Mouse (Mus musculus) heart, embryonic 11.5 days (tissue): ENCODE results near the gene Pfn1. TPM values are rescaled to one million over a fixed set of nuclear protein-coding genes. Genes with fewer than 3 reads are reported as not detected.
A peak's percentile ranks its signal among the peaks of the same experiment; 100 is the strongest.

Experiments used
- ATAC-seq: fragments of 200-750 bp; cut with Nextera tagmentation; replicated peaks from 2 replicates; pipeline ENCODE4 v1.8.0; 2017; ENCODE audit warnings: moderate library complexity; ENCODE audit not compliant: insufficient number of reproducible peaks, low FRiP score, low TSS enrichment
- H3K27ac ChIP-seq: fragments of 300-500 bp; sonication (generic); 2 replicates; pipeline ENCODE4 v1.5.1; 2014; ENCODE audit warnings: mild to moderate bottlenecking, low read depth, low read length
- H3K27me3 ChIP-seq: fragments of 300-500 bp; sonication (generic); 2 replicates; pipeline ENCODE4 v1.6.1; 2014; ENCODE audit warnings: mild to moderate bottlenecking, low read length, mixed read lengths; ENCODE audit not compliant: control insufficient read depth, insufficient read depth
- H3K36me3 ChIP-seq: fragments of 300-500 bp; sonication (generic); 2 replicates; pipeline ENCODE4 v1.6.1; 2014; ENCODE audit warnings: mild to moderate bottlenecking, low read length, moderate library complexity, mixed read lengths; ENCODE audit not compliant: control insufficient read depth, insufficient read depth
- H3K4me1 ChIP-seq: fragments of 300-500 bp; sonication (generic); 2 replicates; pipeline ENCODE4 v1.6.1; 2014; ENCODE audit warnings: low read length; ENCODE audit not compliant: control insufficient read depth, insufficient read depth
- H3K4me2 ChIP-seq: fragments of 300-500 bp; sonication (generic); 2 replicates; pipeline ENCODE4 v1.6.1; 2014; ENCODE audit warnings: mild to moderate bottlenecking, moderate library complexity
- H3K4me3 ChIP-seq: fragments of 300-500 bp; sonication (generic); 2 replicates; pipeline ENCODE4 v1.5.1; 2014; ENCODE audit warnings: low read depth, low read length
- H3K9ac ChIP-seq: fragments of 300-500 bp; sonication (generic); 2 replicates; pipeline ENCODE4 v1.6.1; 2014; ENCODE audit warnings: mild to moderate bottlenecking, low read depth, low read length, moderate library complexity
- H3K9me3 ChIP-seq: fragments of 300-500 bp; sonication (generic); replicated peaks from 2 replicates; pipeline ENCODE4 v1.6.1; 2016; ENCODE audit warnings: low read length; ENCODE audit not compliant: control insufficient read depth
- WGBS: fragments of 180-500 bp; shearing (Covaris S2); extraction: QIAGEN DNeasy Blood & Tissue Kit; methylation state at CpG from one replicate; pipeline ENCODE4 v1.1.7; 2014; ENCODE audit not compliant: insufficient replicate concordance; 5-methylcytosine and 5-hydroxymethylcytosine counted together
- polyA plus RNA-seq: library from polyadenylated mRNA; unstranded; fragments of >200 nt; fragmentation: Nextera tagmentation; extraction: Ambion mirVana; gene quantifications from 2 replicates; pipeline ENCODE4 v1.2.1, GENCODE M21; 2014

Gene Pfn1
- polyA plus RNA-seq, 1 experiment from 2014 or later: 1,932 TPM

GRCm38 (mm10) chr11:70625473-70625872, 29.0 kb downstream of the Pfn1 start:
- Histone ChIP-seq H3K36me3 (no peaks in the 10 kb centered on the region), H3K27ac (no peak overlapping the region), H3K9ac (no peak overlapping the region), H3K4me2 (no peak overlapping the region), H3K27me3 (no peaks in the 10 kb centered on the region), H3K9me3 (no peaks in the 10 kb centered on the region), H3K4me1 (0 out of 2 replicates have a peak, but pooled peaks cover 2% of the 10 kb centered on the region), H3K4me3 (no peak overlapping the region)
- 41% methylated on average over 4 of the region's 4 CpGs for WGBS
- no peak for ATAC-seq

GRCm38 (mm10) chr11:70623053-70623742, 31.2 kb downstream of the Pfn1 start:
- H3K4me3 ChIP-seq: no peak overlapping the region
- 76% methylated on average over 10 of the region's 10 CpGs for WGBS

GRCm38 (mm10) chr11:70621972-70622814, 32.3 kb downstream of the Pfn1 start:
- Histone ChIP-seq H3K4me1 (0 out of 2 replicates have a peak, but pooled peaks cover 2% of the 10 kb centered on the region), H3K36me3 (no peaks in the 10 kb centered on the region), H3K4me3 (no peak overlapping the region), H3K27ac (no peak overlapping the region), H3K4me2 (no peak overlapping the region), H3K9ac (no peak overlapping the region), H3K9me3 (no peaks in the 10 kb centered on the region), H3K27me3 (no peaks in the 10 kb centered on the region; the same call in 1 of the 2 replicates)
- whole genome bisulfite sequencing: 33% methylated on average over 7 of the region's 7 CpGs
- ATAC-seq: no peak

More at GRCm38 (mm10) chr11:70623053-70623742, 31.2 kb downstream of the Pfn1 start:
- no peaks in the 10 kb centered on the region for H3K9me3 ChIP-seq
- H3K9ac ChIP-seq: no peak overlapping the region
- 0 out of 2 replicates have a peak, but pooled peaks cover 2% of the 10 kb centered on the region for H3K4me1 ChIP-seq
- ATAC-seq: no peak
- no peaks in the 10 kb centered on the region for H3K36me3 ChIP-seq
- no peak overlapping the region for H3K27ac ChIP-seq
- no peaks in the 10 kb centered on the region; the same call in 1 of the 2 replicates for H3K27me3 ChIP-seq
- no peak overlapping the region for H3K4me2 ChIP-seq

GRCm38 (mm10) chr11:70619101-70619500, 35.3 kb downstream of the Pfn1 start, which contains the start of gene Chrne:
Gene Chrne (minus strand): TSS chr11:70619216.
- no peak within 1 kb of the TSS for H3K9ac ChIP-seq
- peaks cover 13% of the 10 kb centered on the region for H3K4me1 ChIP-seq
- H3K9me3 ChIP-seq: no peaks in the 10 kb centered on the region
- WGBS: 25% methylated on average over 1 of the region's 1 CpGs
- H3K4me2 ChIP-seq: no peak within 1 kb of the TSS
- no peak within 1 kb of the TSS for H3K4me3 ChIP-seq
- no peaks in the 10 kb centered on the region for H3K36me3 ChIP-seq
- ATAC-seq: no peak
- H3K27me3 ChIP-seq: peaks cover 8% of the 10 kb centered on the region
- H3K27ac ChIP-seq: no peak within 1 kb of the TSS

- ATAC-seq: no peak
- H3K36me3 ChIP-seq: peaks cover 15% of the 10 kb centered on the region
- H3K9ac ChIP-seq: peak within 1 kb of the TSS; percentile 69
- H3K4me3 ChIP-seq: peak within 1 kb of the TSS; percentile 45
- peak within 1 kb of the TSS; percentile 95 for H3K4me2 ChIP-seq
- H3K27ac ChIP-seq: peak within 1 kb of the TSS; percentile 3; the same call in 1 of the 2 replicates
- WGBS: 10% methylated on average over 21 of the region's 21 CpGs
- peaks cover 11% of the 10 kb centered on the region for H3K4me1 ChIP-seq
- peaks cover 8% of the 10 kb centered on the region for H3K27me3 ChIP-seq
- no peaks in the 10 kb centered on the region for H3K9me3 ChIP-seq
These were observed 38.8 kb downstream of the Pfn1 start, which contains the start of gene 4930544D05Rik for GRCm38 (mm10) chr11:70615516-70616093. Gene 4930544D05Rik (plus strand): TSS chr11:70615848.

GRCm38 (mm10) chr11:70615074-70615473, 39.4 kb downstream of the Pfn1 start:
- Histone ChIP-seq H3K4me2 (peak overlapping the region; percentile 95), H3K9ac (peak overlapping the region; percentile 69), H3K27me3 (peaks cover 8% of the 10 kb centered on the region), H3K9me3 (no peaks in the 10 kb centered on the region), H3K36me3 (peaks cover 19% of the 10 kb centered on the region), H3K4me3 (peak overlapping the region; percentile 45), H3K27ac (peak overlapping the region; percentile 3; the same call in 1 of the 2 replicates), H3K4me1 (peaks cover 11% of the 10 kb centered on the region)
- WGBS: 3% methylated on average over 17 of the region's 17 CpGs
- peak; percentile 70; the same call in 1 of the 2 replicates for ATAC-seq

- H3K9ac ChIP-seq: no peak overlapping the region
- peaks cover 11% of the 10 kb centered on the region for H3K4me1 ChIP-seq
- H3K4me2 ChIP-seq: no peak overlapping the region
- no peak for ATAC-seq
- peaks cover 8% of the 10 kb centered on the region for H3K27me3 ChIP-seq
- no peak overlapping the region for H3K4me3 ChIP-seq
- 68% methylated on average over 7 of the region's 7 CpGs for WGBS
- H3K36me3 ChIP-seq: peaks cover 36% of the 10 kb centered on the region
- no peak overlapping the region for H3K27ac ChIP-seq
- H3K9me3 ChIP-seq: no peaks in the 10 kb centered on the region
These were observed 41.9 kb downstream of the Pfn1 start for GRCm38 (mm10) chr11:70612505-70612904.

GRCm38 (mm10) chr11:70610752-70611151, 43.7 kb downstream of the Pfn1 start:
- no peaks in the 10 kb centered on the region for H3K9me3 ChIP-seq
- no peak overlapping the region for H3K4me3 ChIP-seq
- peaks cover 11% of the 10 kb centered on the region for H3K4me1 ChIP-seq
- H3K27ac ChIP-seq: no peak overlapping the region
- 85% methylated on average over 4 of the region's 4 CpGs for WGBS
- H3K36me3 ChIP-seq: peaks cover 49% of the 10 kb centered on the region
- no peak overlapping the region for H3K9ac ChIP-seq
- peaks cover 1% of the 10 kb centered on the region for H3K27me3 ChIP-seq
- no peak for ATAC-seq
- H3K4me2 ChIP-seq: no peak overlapping the region
